Mouse (Mus musculus): ENCODE measurements around the gene Yeats4.
"Not testable (repeated sequence)": the region's sequence is repeated elsewhere in the genome, so short reads cannot be mapped to it uniquely, and the experiment has no call there.

Yeats4 gene

DNA sequence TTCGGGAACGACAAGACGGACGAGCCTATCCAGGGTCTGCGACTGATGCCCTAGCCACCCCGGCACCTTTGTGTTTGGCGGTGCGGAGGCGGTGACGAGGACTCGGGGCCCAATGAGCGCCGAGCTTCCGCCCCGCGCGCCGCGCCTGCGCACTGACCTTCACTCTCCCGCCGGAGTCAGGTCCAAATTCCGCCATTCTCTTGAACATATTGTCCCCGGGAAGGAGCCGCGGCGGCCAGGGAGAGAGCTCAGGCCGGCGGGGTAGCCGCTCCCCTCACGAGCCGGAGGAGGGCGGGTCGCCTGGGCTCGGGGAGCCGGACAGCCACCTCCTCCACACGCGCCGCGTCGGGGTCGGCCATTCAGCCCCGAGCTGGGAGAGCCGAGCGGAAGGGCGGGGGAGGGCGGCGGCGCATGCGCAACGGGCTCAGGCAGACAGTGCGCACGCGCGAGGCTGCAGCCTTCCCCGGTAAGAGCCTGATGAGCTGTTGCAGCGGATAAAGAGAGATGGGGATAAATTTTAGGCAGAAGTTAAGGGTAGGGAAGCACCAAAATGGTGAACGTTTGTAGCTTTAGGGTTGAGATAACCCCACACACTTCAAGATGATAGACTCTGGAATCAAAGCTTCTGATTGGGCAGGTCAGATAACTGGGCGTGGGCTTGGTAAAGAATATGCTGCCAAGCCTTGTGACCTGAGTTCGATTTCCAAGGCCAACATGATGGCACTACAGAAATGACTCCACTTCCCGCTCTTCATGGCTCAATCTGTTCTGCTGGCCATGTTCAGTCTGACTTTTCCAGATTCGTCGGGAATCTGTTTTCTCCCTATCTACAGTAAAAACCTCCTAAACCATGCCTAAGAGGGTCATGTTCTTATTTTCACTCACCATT lies at the start of gene Yeats4:
TSS of gene Yeats4 (minus strand) at position 406 of the 889 bp plus-strand sequence.
- DNase-seq (ENCODE audit: low spot score): peak; percentile 96

DNA sequence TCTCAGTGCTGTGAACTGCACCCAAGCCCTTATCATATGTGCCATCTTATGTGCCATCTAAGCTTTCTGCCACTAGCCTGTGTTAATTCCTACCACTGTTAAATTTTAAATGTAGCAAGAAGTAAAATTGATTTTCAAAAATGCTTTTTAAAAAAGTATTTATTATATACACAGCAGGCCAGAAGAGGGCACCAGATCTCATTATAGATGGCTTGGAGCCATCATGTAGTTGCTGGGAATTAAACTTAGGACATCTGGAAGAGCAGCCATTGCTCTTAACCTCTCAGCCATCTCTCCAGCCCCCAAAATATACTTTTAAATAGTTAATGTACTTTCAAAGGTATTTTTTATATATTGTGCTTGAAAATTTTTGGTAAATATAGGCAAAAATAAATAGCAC lies 47.7 kb upstream of the Yeats4 start:
- no peak for DNase-seq (ENCODE audit: low spot score)

DNA sequence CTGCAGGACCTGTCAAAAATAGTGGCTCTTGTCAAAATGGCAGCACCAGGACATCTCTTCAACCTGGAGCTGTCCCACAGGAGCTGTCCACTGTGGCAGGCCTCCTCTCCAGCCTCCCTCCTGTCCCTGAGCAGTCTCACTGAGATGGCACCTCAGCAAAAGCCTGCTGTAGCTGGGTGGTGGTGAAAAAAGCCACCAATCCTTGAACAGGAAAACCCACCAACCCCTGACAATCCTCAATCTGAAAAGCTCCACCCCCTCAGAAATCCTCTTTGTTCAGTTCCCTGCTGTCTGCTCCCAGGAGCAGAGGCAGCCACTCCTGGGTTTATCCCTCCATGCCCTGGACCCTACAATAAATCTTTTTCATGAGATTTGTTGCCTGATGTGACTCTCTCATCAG lies 35.6 kb upstream of the Yeats4 start:
- no peak for DNase-seq (ENCODE audit: low spot score)

DNA sequence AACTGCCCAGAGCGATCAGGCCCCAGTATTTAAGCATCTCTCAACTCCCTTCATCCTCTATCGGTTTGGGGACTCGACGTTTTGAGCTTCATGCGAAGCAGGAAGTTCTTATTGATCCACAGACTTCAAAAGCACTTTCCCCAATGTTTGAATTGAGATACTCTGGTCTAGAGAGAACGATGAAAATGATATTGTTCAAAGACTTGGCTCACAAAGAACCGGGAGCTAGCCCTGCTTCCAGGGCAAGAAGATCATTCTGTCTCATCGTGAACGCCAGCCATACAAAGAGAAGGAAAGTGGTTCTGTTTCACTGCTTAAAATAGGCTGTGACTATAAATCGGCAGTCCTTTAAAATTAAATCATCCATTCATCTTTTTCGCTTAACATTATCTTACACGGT lies 14.3 kb upstream of the Yeats4 start, which contains the start of gene 9530003J23Rik:
TSS of gene 9530003J23Rik (minus strand) at position 101 of the 400 bp plus-strand sequence.
- no peak for DNase-seq (ENCODE audit: low spot score)

DNA sequence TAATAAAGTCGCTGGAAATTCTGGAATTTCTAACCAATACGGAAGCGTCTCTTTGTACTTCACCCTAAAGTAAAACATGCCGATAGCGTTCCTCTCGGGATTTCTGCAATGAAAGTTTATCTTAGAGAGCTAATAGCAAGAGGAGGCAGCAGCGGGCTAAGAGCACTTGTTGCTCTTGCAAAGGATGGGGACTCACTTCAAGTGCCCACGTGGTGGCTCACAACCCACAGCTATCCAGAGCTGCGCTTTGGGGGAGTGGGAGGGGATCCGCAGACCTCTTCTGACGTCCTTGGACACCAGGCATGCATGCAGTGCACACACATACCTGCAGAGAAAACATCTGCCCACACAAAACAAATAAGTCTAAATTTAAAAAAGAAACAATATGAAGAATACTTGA lies 11.6 kb upstream of the Yeats4 start:
- no peak for DNase-seq (ENCODE audit: low spot score)

DNA sequence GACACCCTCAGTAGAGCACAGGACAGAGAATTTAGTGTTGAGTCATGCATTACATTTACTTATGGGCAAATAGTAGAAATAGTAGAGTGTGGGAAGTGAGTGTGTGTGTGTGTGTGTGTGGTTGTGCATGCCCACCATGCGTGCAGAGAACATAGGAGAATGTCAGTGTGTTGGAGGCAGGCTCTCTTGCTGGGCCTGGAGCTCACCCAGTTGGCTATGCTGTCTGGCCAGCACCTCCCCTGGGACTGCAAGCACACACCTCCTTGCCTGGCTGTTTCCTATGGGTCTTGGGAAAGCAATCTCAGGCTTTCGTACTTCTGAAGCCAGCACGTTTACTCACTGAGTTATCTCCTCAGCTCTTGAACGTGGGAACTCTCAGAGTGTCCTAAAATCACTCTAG lies 10.5 kb upstream of the Yeats4 start:
- no peak for DNase-seq (ENCODE audit: low spot score)

DNA sequence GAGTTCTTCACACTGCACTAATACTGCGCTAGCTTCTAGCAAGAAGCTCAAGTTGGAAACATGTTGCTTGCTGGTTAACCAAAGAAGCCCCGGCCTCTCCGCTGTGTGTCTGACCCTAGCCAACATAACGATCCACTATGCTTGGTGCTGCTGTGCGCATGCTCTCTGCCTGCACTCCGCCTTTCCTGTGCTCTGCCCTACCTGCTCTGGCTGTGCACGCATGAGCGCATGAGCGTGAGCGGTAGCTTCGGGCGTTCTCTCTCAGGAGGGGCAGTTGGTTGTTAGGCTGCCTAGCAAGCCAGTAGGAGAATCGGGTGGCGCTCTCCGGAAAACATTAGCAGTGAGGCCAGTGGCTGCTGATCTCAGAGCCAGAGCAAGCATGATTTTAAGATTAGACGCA lies 5.5 kb upstream of the Yeats4 start:
- DNase-seq (ENCODE audit: low spot score): no peak

DNA sequence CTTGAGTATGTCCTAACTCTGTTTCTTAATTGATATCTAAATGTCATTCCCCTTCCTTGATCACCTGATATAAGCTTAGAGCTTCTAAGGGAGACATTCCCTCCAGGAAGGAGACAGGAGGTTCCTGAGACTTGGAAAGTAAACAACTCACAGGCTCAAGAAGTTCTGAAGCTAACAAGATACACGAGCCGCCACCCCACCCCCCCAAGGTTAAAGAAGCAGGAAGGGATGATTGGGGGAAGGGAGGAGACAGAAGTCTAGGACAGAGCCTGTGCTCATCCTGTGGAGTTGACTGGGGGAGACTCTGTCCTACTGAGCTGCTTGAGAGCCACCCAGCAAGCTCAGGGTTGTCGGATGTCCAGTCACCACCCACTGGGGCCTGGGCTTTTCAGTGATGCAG lies 1.7 kb upstream of the Yeats4 start:
- DNase-seq (ENCODE audit: low spot score): no peak

DNA sequence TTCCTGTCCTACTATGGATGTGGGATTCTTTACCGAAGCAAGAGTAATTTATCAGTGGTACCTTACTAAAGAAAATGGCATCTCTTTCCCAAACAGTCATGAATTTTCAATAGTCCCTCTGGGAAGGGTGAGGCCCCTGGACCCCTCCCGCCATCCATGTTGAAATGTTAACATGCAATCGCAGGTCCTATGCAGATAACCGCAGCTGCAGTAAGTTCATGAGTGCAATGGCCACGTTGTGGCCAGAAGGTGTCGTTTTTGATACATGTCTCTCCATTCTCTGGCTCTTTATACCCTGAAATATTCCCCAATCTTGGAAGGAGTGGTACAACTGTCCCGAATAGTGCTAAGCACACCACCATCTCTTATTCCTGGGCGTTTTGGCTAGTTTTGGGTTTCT lies 787 bp upstream of the Yeats4 start:
- DNase-seq (ENCODE audit: low spot score): no peak

DNA sequence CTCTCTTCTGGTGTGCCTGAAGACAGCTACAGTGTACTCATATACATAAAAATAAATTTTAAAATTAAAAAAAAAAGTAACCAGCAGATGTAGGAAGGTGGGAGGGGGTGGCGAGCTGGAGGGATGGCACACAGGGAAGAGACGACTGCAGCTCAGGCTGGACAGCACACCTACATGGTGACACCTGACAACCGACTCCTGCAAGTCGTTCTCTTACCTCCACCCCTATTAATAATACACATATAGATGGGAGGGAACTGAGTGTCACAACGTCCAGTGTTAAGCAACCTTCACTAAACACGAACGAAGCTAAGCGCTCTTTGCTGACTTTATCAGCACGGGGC lies 577 bp downstream of the Yeats4 start:
- no peak for DNase-seq (ENCODE audit: low spot score)

DNA sequence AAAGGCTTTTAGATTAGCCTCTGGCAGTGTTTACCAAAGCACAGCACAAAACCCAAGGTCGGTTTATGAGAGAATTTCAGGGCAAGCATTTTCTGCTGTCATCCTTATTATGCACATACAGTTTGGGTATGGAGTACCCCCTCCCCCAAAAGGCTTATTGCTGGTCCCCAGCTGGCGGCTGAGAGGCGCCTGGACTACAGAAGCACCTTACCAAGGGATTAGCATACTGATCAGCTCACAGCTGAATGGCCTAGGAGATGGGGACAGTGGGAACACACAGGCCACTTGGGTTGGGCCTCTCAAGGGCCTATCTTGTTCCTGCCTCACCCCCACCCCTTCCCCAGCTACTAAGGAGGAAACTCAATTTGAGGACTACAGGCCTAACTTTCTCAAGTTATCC lies 1.5 kb downstream of the Yeats4 start:
- DNase-seq (ENCODE audit: low spot score): no peak

DNA sequence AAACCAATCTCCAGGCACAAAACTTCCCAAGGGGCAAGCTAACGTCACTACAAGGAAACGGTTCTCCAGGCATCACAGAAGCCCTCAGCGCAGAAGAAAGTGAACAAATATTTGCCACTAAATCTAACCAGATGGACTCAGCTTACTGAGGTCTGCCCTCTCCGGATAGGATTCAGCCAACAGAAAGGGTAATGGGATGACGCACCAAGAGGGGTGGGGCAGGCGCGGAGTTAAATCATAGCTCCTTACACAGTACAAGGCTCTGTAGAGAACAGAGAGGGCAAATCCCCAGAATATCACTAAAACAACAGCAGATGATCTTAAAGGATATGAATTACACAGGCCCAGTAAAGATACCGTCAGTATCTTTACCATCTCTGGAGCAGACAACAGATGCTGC lies 6.0 kb downstream of the Yeats4 start:
- DNase-seq (ENCODE audit: low spot score): no peak

DNA sequence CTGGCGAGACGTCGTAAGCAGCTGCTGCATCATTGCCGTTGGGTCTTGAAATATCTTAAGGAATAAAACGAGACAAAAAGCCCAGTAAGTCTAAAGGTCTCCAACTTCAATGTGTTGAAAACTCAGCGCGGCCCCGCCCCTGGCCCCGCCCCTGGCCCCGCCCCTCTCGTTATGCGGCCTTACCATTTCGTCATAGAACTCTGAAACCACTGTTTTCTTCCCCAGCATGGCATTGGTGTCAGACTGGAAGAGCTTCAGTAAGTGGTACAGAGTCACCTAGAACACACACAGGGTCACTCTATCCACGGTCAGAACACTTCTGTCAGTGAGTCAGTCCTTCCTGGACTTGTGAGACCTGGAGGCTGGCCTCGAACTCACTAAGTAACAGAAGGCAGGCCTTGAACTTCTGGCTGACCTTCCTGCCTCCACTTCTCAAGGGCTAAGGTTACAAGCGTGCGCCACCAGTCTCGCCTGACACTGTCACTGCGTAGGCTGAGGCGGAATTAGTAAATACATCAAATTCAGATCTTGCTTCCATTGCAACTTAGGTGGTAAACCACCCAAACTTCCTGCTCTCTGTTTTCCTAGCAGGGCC lies 7.0 kb downstream of the Yeats4 start:
- no peak for DNase-seq (ENCODE audit: low spot score)

DNA sequence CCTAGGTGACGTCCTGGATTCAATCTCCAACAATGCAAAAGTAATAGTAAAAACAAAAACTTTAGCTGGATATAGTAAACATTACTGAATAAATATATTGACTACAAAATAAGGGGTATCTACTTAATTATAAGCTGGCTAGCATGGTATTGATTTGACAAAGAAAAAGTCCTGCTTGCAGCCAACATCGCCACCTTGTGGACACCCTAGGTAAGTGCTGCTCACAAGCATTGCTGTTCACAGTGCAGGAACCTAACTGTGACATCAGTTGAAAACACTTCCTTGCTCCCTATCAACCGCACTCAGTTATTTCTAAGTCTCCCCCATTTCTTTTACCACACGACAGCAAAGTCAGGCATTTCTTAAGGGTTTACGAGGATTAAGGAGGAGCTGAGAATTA lies 7.5 kb downstream of the Yeats4 start:
- DNase-seq (ENCODE audit: low spot score): no peak

DNA sequence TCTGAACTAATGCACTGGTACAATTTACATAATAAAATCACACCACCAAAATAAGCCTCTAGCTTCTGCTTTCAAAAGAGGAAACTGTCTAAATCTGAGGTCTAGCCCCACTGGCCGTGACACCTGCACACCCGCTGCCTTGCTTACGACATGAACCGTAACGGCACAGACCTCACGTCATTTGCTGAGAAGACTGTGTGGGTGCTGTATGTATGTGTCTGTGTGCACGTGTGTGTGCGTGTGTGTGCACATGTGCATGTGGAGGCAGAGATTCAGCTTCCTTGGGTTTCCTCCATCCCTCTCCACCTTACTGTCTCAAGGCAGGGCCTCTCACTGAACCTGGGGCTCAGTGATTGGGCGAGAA lies 8.2 kb downstream of the Yeats4 start:
- DNase-seq (ENCODE audit: low spot score): no peak

DNA sequence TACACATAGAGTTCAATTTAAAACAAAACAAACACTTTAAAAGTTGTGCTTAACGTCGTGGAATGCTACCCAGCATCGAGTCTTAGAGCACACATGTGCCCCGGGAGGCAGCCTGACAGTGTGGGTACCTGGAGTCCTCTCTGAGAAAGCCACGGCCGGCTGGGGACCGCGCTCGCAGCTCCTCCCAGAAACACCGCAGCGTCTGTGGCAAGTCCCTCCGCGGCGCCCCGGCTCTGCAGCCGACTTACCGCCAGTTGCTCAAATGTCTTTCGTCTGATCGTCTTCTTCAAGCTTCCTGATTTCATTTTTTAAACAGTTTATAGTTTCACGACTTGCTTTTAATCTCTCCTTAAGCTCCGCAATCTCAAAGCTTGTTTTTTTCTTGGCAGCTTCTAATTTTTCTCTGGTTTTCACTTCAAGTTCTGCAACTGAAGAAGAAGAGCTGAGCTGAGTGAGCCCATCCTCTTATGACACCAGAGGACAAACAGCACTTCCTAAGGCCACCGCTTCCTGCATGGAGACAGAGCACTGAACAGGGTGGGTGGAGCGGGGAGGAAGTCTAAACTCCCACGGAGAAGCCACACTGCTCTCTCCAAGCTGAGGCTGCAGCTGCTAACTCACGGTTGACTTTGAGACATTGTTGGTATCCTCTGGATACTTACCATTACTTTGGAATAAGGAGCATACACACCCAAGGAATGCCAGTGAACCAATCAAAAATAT lies 8.7 kb downstream of the Yeats4 start:
- DNase-seq (ENCODE audit: low spot score): no peak

DNA sequence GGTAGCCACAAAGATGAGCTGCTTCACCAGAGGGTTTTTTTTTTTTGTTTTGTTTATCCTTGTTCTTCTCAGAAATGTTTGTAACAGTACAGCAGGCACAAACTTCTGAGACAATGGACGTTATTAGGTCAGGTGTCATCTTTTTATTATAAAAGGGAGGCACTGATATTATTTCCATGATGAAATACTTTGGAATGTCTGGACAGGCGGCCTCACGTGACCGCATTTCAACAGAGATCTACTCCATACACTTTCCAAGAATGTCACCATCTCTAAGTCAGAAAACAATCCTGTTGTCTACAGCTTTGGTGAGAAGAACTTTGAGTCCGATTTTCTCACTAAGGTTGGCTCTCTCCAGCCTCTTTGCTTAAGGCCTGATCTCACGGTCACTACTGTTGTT lies 13.3 kb downstream of the Yeats4 start:
- no peak for DNase-seq (ENCODE audit: low spot score)

DNA sequence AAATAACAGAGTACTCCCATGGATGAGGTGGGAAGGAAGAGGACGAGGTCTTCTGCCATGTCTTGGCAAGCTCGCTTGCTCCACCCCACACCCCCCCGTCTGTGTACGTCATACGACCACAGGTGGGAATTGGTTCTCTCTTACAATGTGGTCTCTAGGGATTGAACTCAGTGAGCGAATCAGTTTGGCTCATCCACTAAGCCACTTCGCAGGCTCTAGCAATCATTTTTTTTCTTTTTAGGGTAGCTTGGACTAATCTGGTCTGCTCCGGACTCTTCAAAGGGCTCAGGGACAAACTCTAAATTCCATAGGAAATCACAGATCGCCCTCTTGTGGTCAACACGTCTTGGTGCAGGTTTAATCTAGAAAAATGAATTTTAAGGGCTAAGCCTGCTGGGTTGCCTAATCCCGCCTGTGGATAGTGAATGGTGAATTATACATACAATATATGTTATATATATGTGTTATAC lies 14.8 kb downstream of the Yeats4 start:
- DNase-seq (ENCODE audit: low spot score): no peak

DNA sequence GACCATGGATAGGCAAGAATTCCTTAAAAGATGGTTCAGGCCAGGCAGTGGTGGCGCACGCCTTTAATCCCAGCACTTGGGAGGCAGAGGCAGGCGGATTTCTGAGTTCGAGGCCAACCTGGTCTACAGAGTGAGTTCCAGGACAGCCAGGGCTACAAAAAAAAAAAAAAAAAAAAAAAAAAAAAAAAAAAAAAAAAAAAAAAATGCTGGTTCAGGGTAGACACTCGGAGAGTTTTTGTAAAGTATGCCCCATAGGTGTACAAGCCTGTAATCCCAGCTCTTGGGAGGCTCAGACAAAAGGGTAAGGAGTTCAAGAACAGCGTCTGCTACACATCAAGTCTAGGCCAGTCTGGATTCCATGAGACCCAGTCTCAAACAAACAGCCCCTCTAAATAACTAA lies 15.5 kb downstream of the Yeats4 start:
- not testable (repeated sequence) for DNase-seq (ENCODE audit: low spot score)

DNA sequence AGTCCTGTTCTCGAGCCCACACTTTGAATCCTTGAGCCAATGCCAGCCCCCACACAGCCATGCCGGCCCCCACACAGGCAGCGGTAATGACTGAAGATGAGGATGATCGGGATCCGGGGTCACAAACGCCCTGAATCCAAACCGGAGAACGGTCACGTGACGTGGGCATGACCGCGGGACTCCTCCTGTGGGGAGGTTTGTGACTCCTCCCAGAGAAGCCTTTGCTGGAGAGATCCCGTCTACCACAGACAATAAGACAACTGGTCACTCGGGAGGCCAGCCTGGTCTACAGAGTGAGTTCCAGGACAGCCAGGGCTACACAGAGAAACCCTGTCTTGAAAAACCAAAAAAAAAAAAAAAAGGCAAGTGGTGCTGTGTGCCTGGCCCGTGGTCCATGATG lies 16.1 kb downstream of the Yeats4 start:
- DNase-seq (ENCODE audit: low spot score): no peak

DNA sequence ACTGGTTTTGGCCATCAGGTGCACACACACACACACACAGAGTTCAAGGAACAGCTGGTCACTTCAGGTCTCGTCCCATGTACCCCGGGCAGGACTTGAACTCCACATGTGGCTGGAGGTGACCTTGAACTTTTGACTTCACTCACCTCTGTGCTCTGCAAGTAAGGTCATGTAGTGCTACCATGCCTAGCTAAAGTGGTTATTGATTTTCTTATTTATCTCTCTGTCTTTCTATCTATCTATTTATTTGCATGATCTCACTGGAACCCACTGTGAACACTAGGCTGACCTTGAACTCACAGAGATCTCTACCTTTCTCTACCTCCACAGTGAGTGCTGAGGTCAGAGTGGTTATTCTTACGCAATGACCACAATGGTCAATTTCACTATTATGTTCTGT lies 18.2 kb downstream of the Yeats4 start:
- no peak for DNase-seq (ENCODE audit: low spot score)

DNA sequence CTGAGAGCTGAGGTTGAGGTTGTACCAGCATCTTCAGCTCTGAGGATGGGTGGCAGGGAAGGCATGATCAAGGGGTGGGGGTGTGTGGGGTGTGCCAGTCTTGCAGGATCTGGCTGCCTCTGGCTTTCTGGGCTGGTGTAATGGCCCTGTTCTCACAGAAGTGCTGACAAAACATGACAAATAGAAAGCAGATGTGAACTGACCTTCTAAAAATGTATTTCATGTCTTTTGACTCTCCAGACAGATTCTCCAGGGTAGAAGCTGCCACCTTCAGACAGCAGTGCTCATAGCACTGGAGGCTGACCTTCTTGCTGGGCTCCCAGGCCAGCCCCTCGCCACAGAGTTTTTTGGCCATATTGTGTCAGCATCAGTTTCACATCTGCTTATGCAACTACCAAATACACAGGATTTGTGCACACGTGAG lies 20.7 kb downstream of the Yeats4 start:
- no peak for DNase-seq (ENCODE audit: low spot score)

DNA sequence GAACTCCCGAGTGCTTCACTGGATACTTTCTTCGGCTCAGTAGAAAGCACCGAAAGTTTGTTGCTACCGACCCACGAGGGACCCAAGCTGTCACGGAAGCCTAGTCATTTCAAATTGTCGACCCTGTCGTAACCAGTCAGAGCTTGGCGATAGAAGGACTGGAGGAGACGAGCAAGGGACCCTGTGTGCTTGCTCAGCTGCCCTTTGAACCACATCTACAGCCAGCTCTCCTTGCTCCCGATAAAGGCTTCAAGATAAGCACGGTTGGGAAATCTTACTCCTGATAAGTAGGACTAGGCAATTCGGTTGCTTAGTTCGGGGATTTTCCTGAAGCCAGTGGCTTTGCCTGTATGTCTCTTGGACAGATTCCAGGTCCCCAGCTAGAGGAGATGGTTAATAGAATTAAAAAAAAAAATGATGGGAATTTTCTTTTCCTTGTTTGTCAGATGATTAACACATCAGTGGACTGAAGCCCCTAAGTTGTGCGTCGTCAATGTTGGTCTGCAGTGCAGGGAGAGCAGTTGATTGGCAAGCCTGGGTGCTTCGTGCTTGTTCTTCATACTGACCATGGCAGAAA lies 21.2 kb downstream of the Yeats4 start:
- no peak for DNase-seq (ENCODE audit: low spot score)
